Mouse (Mus musculus) embryo, embryonic 9.5 days (tissue): ENCODE measurements at regions not wholly inside any gene's neighbourhood (a gene's known extent, or its start where the extent isn't known, plus 50 kb on each side); places are given as distances from the start of the nearest gene placed in this dataset.
A peak's percentile ranks its signal among the peaks of the same experiment; 100 is the strongest.
"Not testable (repeated sequence)": the region's sequence is repeated elsewhere in the genome, so short reads cannot be mapped to it uniquely, and the experiment has no call there.

Experiments
- DNase-seq: peaks from one replicate; pipeline ENCODE4 v3.0.0-alpha.2; 2017; ENCODE audit errors: extremely low spot score

DNA sequence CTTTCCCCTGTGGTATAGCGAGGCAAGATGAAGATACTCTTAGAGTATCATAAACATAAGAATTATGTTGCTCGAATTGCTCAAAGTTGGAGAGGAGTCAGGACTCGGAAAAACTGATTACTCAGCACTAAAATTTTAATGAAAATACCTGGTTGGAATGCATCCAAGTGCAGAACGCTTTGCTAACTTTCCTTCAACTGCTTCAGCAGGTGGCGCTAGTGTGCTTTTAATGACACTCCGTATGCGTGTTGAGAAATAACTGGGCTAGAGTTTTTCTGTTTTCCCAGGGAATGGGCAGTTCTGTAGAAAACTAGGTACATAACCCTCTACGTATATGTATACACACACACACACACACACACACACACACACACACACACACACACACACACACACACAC, 221.0 kb downstream of the Grxcr1 start:
- DNase-seq = peak; percentile 39

- no peak for DNase-seq
These were observed 221.8 kb downstream of the Grxcr1 start for GRCm38 (mm10) chr5:68253476-68253875.

GRCm38 (mm10) chr5:68254111-68254510, 222.5 kb downstream of the Grxcr1 start:
- DNase-seq = no peak

- DNase-seq = no peak
These were observed 232.6 kb downstream of the Grxcr1 start for GRCm38 (mm10) chr5:68264206-68264605.

- no peak for DNase-seq
These were observed 242.6 kb downstream of the Grxcr1 start for GRCm38 (mm10) chr5:68274271-68274670.

GRCm38 (mm10) chr5:68275558-68276263, 244.1 kb downstream of the Grxcr1 start:
- no peak for DNase-seq

- DNase-seq = not testable (repeated sequence)
These were observed 264.1 kb downstream of the Grxcr1 start for GRCm38 (mm10) chr5:68295774-68296173.

DNA sequence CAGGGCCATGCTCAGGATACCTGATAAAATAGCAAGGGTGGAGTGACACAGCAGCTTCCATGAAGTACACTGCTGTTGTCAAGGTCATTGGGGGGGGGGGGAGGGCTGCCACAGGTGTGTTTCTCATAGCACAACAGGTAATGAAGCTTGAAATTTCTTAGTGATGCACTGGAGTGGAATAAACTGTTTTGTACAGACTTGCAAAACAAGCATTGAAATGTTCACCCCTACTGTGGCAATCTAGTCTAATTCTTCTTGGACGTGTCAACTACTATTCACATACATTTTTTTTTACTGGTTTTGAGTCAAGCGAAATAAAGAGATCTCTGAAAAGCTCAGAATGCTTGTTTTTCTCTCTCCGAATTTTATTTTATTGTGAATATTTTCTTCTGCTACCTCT, 281.6 kb downstream of the Grxcr1 start:
- no peak for DNase-seq

DNA sequence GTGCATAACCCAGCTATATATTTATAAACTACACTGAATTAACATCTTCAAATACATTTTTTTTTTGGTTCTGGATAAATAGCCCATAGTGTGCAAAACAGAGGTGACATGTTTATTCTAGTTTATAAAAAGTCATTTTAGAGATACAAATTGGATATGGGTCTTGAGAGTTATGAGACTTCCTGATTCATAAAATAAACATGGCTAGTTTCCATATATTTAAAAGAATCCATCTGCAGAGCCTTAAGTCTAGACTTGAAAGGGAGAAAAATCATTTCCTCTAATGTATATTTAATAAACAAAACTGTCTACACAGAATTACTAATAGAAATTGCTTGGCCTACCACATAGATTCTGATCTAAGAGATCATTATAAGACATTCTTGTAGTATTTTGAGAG, 287.3 kb downstream of the Grxcr1 start:
- DNase-seq = no peak

- no peak for DNase-seq
These were observed 295.5 kb downstream of the Grxcr1 start for GRCm38 (mm10) chr5:68326998-68327593.

GRCm38 (mm10) chr5:68329311-68329710, 297.7 kb downstream of the Grxcr1 start:
- DNase-seq = no peak

DNA sequence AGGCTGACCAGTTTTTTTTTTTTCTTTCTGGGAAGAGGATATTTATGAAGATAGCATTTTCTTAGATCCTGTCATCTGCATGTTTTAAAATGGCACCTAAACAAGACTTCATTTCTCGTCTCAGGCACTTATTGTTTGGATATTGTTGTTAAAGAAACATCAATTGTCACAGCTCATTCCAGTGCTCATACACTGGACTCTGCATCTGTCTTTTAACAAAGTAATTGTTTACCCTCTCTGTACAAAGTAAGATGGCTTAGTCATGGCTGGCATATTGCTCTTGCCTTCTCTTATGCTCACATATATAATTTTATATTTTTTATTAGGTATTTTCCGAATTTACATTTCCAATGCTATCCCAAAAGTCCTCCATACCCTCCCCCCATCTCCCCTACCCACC, 298.2 kb downstream of the Grxcr1 start:
- DNase-seq = no peak

GRCm38 (mm10) chr5:68350921-68351320, 319.3 kb downstream of the Grxcr1 start:
- DNase-seq = no peak

- DNase-seq = no peak
These were observed 320.2 kb downstream of the Grxcr1 start for GRCm38 (mm10) chr5:68351793-68352192.

DNA sequence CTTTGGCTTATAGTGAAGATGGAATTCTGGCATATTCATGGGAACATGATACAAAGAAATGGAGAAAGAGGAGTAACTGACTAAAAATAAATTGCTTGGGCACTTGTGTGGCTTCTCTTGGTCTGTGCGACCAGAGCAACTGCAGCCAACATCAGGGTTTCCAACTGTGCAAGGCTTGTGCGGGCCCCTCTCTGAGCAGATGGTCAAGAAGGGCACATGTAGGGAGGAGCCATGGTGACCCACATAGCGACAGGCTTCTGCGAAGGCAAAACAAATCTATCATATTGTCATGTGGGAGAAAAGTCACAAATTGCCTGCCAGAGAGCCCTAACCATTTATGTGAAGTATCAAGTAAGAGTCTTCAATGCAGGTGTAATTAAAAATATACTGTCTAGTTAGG, 321.6 kb downstream of the Grxcr1 start:
- no peak for DNase-seq

GRCm38 (mm10) chr5:68353816-68354215, 322.2 kb downstream of the Grxcr1 start:
- not testable (repeated sequence) for DNase-seq

GRCm38 (mm10) chr5:68361581-68362211, 330.1 kb downstream of the Grxcr1 start:
- no peak for DNase-seq

DNA sequence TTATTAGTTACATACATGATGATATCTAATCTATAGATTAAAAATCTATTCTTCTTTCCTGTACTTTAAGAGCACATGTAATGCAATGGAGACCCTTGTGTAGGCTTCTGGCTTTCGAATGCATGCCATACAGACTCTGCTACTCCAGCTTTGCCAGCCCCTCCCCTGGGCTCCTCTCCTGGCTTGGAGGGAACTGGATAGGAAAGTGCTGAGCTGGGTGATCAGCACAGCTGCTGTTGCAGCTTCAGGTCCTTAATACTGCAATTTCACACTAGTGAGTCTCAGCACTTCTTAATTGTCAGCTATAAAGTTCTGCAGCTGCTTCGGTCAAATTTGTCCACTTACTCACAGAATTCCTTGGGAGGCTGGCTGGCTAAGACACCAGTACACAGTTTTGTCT, 341.4 kb downstream of the Grxcr1 start:
- DNase-seq = no peak
